Mouse (Mus musculus) kidney, adult 11 months (tissue): ENCODE results near the gene Pgpep1.
A peak's percentile ranks its signal among the peaks of the same experiment; 100 is the strongest.

ENCODE experiments used
- DNase-seq: peaks from one replicate; pipeline ENCODE4 v3.0.0; 2022

The Pgpep1 gene

DNA sequence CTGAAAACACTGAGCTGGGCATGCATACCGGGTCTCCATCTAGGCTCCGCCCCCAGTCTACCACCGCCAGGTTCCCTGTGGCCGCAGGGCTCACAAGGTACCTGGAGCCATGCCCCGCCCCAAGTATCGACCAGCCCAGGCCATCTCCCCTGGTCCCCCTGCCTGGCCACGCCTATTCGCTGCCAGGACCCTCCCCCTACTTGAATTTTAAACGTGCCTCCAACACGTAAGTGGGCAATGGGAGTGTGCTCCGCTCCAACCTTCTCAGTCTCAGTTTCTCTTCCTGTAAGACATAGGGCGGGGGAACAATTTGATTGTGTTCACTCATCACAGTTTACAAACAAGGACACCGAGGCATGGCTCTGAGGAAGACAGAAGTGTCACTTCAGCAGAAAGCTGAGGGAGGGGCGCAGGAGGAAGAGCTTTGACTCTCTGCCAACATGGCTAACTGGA, at the start of gene Pgpep1:
Gene Pgpep1, minus strand, starts transcription at position 116 of the 453 bp plus-strand sequence.
- DNase-seq: peak; percentile 74

DNA sequence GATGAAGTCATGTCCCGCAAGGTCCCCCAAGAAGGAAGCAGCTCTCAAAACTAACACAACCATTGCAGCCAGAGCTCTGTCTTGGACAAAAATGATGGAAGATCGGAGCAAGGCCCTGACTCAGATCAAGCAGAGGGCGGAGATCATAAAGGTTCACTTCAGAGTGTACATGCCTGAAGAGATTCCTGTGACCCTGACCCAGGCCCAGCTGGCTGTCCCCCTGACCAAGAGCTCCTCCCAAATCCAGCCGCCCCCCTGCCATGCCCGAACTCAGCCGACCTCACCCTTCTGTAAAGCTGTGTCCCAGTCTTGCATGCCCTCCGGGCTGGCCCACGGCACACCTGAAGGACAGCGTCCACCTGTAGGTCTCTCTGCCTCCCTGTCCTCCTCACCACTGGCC, 49.6 kb upstream of the Pgpep1 start:
- no peak for DNase-seq

DNA sequence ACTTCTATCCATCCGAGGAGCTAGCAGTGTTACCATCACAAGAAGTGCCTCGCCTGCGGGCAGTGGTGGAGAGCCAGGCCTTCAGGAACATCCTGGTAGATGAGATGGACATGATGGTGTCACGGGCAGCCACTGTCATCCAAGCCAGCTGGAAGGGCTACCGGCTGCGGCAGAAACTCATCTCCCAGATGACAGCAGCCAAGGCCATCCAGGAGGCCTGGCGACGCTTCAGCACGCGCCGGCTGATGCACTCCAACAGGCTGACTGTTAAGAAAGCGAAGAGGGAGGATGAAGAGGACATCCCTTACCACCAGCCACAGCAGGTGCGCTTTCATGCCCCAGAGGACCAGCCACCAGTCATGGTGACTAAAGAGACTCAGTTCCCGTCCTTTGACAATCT, 48.1 kb upstream of the Pgpep1 start:
- no peak for DNase-seq

DNA sequence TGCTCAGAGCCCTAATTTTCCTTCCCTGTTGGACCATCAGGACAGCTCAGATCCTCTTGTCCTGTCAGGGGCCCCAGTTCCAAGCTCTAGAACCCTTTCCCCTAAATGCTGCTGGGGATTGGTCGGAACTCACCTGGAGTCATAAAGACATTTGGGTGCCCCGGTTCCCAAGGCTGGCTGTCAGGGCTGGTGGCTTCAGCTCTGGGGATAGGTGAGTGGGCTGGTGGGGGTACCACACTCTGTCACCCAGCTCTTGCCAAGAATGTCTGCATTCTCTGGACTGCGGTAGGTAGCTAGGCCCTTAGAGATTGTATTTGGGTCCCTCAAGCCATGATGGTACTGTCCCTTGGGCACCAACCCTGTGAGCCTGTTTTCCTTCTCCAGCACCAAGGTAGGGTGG, 43.1 kb upstream of the Pgpep1 start, which contains the start of gene Iqcn:
Gene Iqcn, plus strand, starts transcription at position 171 of the 400 bp plus-strand sequence.
- DNase-seq: no peak

DNA sequence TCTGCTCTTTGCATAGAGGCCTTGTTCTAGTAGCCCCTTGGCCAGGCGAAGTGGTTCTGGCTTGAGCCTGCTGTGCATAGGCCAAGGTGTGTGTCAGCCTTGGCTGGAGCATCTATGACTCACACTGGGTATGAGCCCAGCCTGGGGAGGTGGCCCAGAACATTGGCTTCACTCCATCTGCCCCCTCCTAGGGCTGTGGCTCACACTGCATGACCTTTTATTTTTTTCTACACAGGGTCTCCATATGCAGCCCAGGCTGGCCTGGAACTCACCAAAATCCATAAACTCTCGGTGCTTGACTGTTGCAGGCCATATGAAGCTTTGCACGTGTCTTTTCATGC, 42.6 kb upstream of the Pgpep1 start:
- DNase-seq: peak; percentile 44

GRCm38 (mm10) chr8:70701982-70702841, 42.0 kb upstream of the Pgpep1 start:
- DNase-seq: no peak

- DNase-seq: peak; percentile 40
Observed at GRCm38 (mm10) chr8:70701048-70701981, 41.1 kb upstream of the Pgpep1 start.

GRCm38 (mm10) chr8:70700555-70700922, 40.4 kb upstream of the Pgpep1 start:
- peak; percentile 91 for DNase-seq

DNA sequence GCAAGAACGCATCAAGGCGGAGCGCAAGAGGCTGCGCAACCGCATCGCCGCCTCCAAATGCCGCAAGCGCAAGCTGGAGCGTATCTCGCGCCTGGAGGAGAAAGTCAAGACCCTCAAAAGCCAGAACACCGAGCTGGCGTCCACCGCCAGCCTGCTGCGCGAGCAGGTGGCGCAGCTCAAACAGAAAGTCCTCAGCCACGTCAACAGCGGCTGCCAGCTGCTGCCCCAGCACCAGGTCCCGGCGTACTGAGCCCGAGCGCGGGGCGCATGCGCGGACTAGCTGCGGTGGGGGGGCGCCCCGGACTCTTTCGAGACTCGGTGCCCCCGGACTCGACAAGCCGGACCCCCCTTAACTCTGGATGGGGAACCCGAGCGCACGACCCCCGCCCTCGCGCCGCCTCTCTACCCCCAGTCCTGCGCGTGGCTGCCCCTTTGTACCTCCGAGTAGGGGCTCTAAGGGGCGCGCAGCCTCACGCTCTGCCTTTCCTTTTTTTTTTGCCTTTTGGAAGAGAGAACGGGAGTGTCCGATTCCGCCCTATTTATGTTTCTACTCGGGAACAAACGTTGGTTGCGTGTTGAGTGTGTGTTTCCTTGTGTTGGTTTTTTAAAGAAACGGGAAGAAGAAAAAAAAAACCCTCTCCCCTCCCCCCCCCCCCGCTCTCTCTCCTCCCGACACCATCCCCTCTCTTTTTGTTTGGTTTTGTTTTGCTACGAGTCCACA, 39.8 kb upstream of the Pgpep1 start:
- DNase-seq: peak; percentile 82

DNA sequence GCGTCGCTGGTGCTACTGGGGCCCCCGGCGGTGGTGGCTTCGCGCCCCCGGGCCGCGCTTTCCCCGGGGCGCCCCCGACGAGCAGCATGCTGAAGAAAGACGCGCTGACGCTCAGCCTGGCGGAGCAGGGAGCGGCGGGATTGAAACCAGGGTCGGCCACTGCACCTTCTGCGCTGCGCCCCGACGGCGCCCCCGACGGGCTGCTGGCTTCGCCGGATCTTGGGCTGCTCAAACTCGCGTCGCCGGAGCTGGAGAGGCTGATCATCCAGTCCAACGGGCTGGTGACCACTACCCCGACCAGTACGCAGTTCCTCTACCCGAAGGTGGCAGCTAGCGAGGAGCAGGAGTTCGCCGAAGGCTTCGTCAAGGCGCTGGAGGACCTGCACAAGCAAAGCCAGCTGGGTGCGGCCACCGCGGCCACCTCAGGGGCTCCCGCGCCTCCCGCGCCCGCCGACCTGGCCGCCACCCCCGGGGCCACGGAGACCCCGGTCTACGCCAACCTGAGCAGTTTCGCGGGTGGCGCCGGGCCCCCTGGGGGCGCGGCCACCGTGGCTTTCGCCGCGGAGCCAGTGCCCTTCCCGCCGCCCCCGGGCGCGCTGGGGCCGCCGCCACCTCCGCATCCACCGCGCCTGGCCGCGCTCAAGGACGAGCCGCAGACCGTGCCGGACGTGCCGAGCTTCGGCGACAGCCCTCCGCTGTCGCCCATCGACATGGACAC, 39.1 kb upstream of the Pgpep1 start:
- DNase-seq: peak; percentile 61

GRCm38 (mm10) chr8:70698310-70699109, 38.3 kb upstream of the Pgpep1 start, which contains the start of gene Jund:
Gene Jund, plus strand, starts transcription at chr8:70698949.
- DNase-seq: peak; percentile 99

DNA sequence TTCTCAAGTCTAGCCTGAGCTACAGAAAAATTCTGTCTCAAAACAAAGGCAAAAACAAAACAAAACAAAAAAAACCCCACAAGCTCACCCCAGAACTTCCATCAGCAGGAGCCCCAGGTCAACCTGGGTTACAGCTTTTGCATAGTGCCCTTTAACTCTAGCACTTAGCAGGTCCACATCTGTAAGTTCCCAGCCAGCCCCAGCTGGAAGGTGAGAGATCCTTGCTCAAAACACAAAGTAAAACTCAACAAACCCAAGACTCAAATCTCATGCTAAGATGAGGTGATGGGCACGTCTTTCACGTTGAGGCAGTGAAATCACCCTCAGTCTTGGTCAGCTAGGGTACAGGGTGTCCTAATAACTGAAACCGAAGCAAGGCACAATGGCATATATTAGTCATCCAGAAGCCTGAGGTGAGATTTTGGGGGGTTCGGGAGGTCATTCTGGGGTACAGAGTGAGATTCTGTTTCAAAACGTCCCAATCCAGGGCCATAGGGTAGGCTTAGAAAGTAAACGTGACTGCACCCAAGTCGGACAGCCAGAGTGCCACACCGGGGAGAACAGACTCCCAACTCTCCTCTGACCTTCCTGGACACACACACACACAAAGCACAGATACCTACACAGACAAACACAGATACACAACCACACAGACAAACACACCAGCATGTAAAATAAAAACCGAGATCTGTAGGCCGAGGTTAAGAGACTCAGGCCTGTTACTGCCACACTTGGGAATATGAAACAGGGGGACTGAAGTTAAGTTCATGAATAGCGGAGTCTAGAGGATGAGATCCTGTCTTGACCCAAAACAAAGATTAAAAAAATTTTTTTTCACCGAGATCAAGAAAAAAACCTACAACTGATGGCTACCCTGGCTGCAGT, 37.4 kb upstream of the Pgpep1 start:
- no peak for DNase-seq

- DNase-seq: no peak
Observed at GRCm38 (mm10) chr8:70696946-70697345, 36.8 kb upstream of the Pgpep1 start.

- peak; percentile 73 for DNase-seq
Observed at GRCm38 (mm10) chr8:70696019-70696885, 36.1 kb upstream of the Pgpep1 start.

DNA sequence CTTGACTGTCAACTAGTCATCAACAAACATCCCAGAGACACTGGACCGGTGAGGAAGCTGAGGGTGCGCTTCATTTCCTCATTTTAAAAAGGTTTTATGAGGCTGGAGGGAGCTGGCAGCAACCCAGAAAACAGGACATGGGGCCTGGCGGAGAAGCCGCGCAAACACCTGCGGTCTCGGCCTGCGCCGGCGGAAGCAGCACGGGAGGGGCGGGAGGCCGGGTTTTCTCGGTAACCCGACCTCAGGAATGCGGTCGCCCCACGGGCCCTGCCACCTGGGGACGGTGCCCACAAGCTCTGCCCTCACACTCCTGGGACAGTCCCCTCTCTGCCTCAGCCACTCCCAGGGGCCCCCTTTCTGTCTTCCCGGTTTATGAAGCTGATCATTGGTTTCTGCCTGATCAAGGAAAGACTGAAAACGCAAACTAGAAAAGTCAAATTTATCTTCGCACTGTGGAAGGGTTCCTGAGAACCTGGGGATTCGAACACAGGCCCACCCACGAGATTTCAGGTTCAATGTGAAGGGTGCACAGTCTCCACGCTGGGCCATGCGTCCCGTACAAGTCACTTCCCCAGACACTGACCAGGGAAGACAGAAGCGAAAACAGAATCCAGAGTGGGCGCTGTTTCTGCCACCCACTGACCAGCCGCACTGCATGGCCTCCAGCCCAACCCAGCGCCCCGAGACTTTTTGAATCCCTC, 35.3 kb upstream of the Pgpep1 start:
- peak; percentile 71 for DNase-seq

- DNase-seq: no peak
Observed at GRCm38 (mm10) chr8:70693636-70694035, 33.4 kb upstream of the Pgpep1 start.

DNA sequence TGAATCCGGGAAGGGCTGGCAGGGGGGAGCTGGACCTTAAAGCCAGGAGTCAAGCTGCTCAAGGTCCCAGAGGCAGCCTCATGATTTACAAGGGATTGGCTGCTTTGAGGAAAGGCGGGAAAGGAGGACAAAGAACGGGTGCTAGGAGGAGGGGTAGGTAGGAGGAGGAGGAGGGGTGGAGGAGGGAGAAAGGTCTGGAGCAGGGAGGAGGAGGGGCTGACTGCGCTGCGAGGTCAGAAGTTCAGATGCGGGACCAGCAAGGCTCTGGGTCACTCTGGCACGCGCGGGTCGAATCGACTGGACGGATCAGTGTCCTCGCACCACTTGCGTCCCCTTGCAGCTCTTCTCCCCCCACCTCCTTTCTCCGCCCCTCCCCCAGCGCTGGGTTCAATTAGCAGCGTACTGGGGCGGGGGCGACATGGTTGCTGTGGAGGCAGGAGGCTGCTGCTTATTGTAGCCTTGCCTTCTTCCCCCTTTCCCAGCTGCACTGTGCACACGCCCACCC, 31.6 kb upstream of the Pgpep1 start:
- DNase-seq: peak; percentile 76

- no peak for DNase-seq
Observed at GRCm38 (mm10) chr8:70691230-70691629, 31.0 kb upstream of the Pgpep1 start.
